Mouse (Mus musculus) stomach, embryonic 16.5 days (tissue): ENCODE data around the gene Notch2. TPM values are rescaled to one million over a fixed set of nuclear protein-coding genes. Genes with fewer than 3 reads are reported as not detected.

Experiments used
- ATAC-seq: fragments of 200-750 bp; cut with Nextera tagmentation; 2 replicates; pipeline ENCODE4 v1.8.0; 2017; ENCODE audit warnings: moderate number of reproducible peaks, moderate TSS enrichment; ENCODE audit not compliant: insufficient read depth, low FRiP score
- H3K27ac ChIP-seq: fragments of 300-500 bp; sonication (generic); 2 replicates; pipeline ENCODE4 v1.5.1; 2014; ENCODE audit warnings: low read length
- H3K27me3 ChIP-seq: fragments of 300-500 bp; sonication (generic); 2 replicates; pipeline ENCODE4 v1.6.1; 2014; ENCODE audit warnings: low read length, control low read depth, mixed read lengths; ENCODE audit not compliant: control insufficient read depth, insufficient read depth
- H3K36me3 ChIP-seq: fragments of 300-500 bp; sonication (generic); 2 replicates; pipeline ENCODE4 v1.6.1; 2014; ENCODE audit warnings: low read length; ENCODE audit not compliant: control insufficient read depth, insufficient read depth
- H3K4me1 ChIP-seq: fragments of 300-500 bp; sonication (generic); 2 replicates; pipeline ENCODE4 v1.6.1; 2014; ENCODE audit warnings: low read length, control low read depth, mixed read lengths; ENCODE audit not compliant: control insufficient read depth, insufficient read depth
- H3K4me2 ChIP-seq: fragments of 300-500 bp; sonication (generic); 2 replicates; pipeline ENCODE4 v1.6.1; 2014; ENCODE audit warnings: low read depth, low read length, mixed read lengths
- H3K4me3 ChIP-seq: fragments of 300-500 bp; sonication (generic); replicated peaks from 2 replicates; pipeline ENCODE4 v1.5.1; 2014; ENCODE audit warnings: mild to moderate bottlenecking, low read length
- H3K9ac ChIP-seq: fragments of 300-500 bp; sonication (generic); 2 replicates; pipeline ENCODE4 v1.6.1; 2014; ENCODE audit warnings: low read length
- H3K9me3 ChIP-seq: fragments of 300-500 bp; sonication (generic); replicated peaks from 2 replicates; pipeline ENCODE4 v1.6.1; 2016; ENCODE audit warnings: low read length, control low read depth; ENCODE audit not compliant: control insufficient read depth
- WGBS: fragments of 180-500 bp; shearing (Covaris S2); extraction: QIAGEN DNeasy Blood & Tissue Kit; methylation state at CpG from one replicate; pipeline ENCODE4 v1.1.7; 2014; 5-methylcytosine and 5-hydroxymethylcytosine counted together
- polyA plus RNA-seq: library from polyadenylated mRNA; unstranded; fragments of >200 nt; fragmentation: Nextera tagmentation; extraction: Ambion mirVana; gene quantifications from 2 replicates; pipeline ENCODE4 v1.2.1, GENCODE M21; 2015

The Notch2 gene
- polyA plus RNA-seq, 1 experiment from 2014 or later, result 23.6 TPM

GRCm38 (mm10) chr3:98059076-98059475, 45.7 kb downstream of the Notch2 start:
- H3K4me2 ChIP-seq, result no peak overlapping the region
- H3K27ac ChIP-seq, result no peak overlapping the region
- no peaks in the 10 kb centered on the region for H3K9me3 ChIP-seq
- H3K9ac ChIP-seq, result no peak overlapping the region
- no peak for ATAC-seq
- no peaks in the 10 kb centered on the region for H3K36me3 ChIP-seq
- peaks cover 35% of the 10 kb centered on the region for H3K4me1 ChIP-seq
- 83% methylated on average over 4 of the region's 4 CpGs for WGBS
- H3K4me3 ChIP-seq, result no peak overlapping the region
- H3K27me3 ChIP-seq, result no peaks in the 10 kb centered on the region

GRCm38 (mm10) chr3:98060981-98061660, 47.8 kb downstream of the Notch2 start:
- WGBS, result 16% methylated on average over 7 of the region's 7 CpGs
- Histone ChIP-seq H3K9ac (no peak overlapping the region), H3K9me3 (no peaks in the 10 kb centered on the region), H3K4me1 (peaks cover 41% of the 10 kb centered on the region), H3K27ac (peak overlapping the region; percentile 63), H3K4me3 (no peak overlapping the region), H3K27me3 (no peaks in the 10 kb centered on the region), H3K36me3 (no peaks in the 10 kb centered on the region), H3K4me2 (no peak overlapping the region)
- no peak for ATAC-seq

- 0 out of 2 replicates have a peak overlapping the region, but pooled peaks have one; percentile 4 for H3K9ac ChIP-seq
- no peak for ATAC-seq
- no peaks in the 10 kb centered on the region for H3K27me3 ChIP-seq
- H3K27ac ChIP-seq, result peak overlapping the region; percentile 63
- H3K4me2 ChIP-seq, result no peak overlapping the region
- H3K36me3 ChIP-seq, result no peaks in the 10 kb centered on the region
- H3K4me3 ChIP-seq, result no peak overlapping the region
- 35% methylated on average over 13 of the region's 13 CpGs for WGBS
- H3K4me1 ChIP-seq, result peaks cover 38% of the 10 kb centered on the region
- H3K9me3 ChIP-seq, result no peaks in the 10 kb centered on the region
Observed at GRCm38 (mm10) chr3:98061661-98062330, 48.5 kb downstream of the Notch2 start.

- Histone ChIP-seq H3K4me3 (no peak overlapping the region), H3K27me3 (no peaks in the 10 kb centered on the region), H3K9ac (peak overlapping the region; percentile 13; the same call in 1 of the 2 replicates), H3K36me3 (no peaks in the 10 kb centered on the region), H3K4me1 (peaks cover 42% of the 10 kb centered on the region), H3K4me2 (no peak overlapping the region), H3K9me3 (no peaks in the 10 kb centered on the region), H3K27ac (peak overlapping the region; percentile 92)
- ATAC-seq, result no peak
- WGBS, result 36% methylated on average over 1 of the region's 1 CpGs
Observed at GRCm38 (mm10) chr3:98062591-98063185, 49.4 kb downstream of the Notch2 start.

GRCm38 (mm10) chr3:98063186-98063771, 50.0 kb downstream of the Notch2 start:
- Histone ChIP-seq H3K27me3 (no peaks in the 10 kb centered on the region), H3K9me3 (no peaks in the 10 kb centered on the region), H3K36me3 (no peaks in the 10 kb centered on the region), H3K27ac (peak overlapping the region; percentile 92), H3K9ac (peak overlapping the region; percentile 36), H3K4me1 (peaks cover 47% of the 10 kb centered on the region), H3K4me3 (no peak overlapping the region), H3K4me2 (peak overlapping the region; percentile 28; the same call in 1 of the 2 replicates)
- ATAC-seq, result peak; percentile 80
- WGBS, result 18% methylated on average over 8 of the region's 8 CpGs

- Histone ChIP-seq H3K27ac (peak overlapping the region; percentile 92), H3K9ac (peak overlapping the region; percentile 36), H3K36me3 (no peaks in the 10 kb centered on the region), H3K4me1 (peaks cover 48% of the 10 kb centered on the region), H3K9me3 (no peaks in the 10 kb centered on the region), H3K4me2 (peak overlapping the region; percentile 28; the same call in 1 of the 2 replicates), H3K27me3 (no peaks in the 10 kb centered on the region), H3K4me3 (no peak overlapping the region)
- peak; percentile 26; the same call in 1 of the 2 replicates for ATAC-seq
- WGBS, result 33% methylated on average over 9 of the region's 9 CpGs
Observed at GRCm38 (mm10) chr3:98063833-98064232, 50.5 kb downstream of the Notch2 start.

GRCm38 (mm10) chr3:98065004-98065403, 51.7 kb downstream of the Notch2 start:
- H3K9ac ChIP-seq, result no peak overlapping the region
- no peaks in the 10 kb centered on the region for H3K27me3 ChIP-seq
- H3K4me2 ChIP-seq, result no peak overlapping the region
- peaks cover 48% of the 10 kb centered on the region for H3K4me1 ChIP-seq
- H3K4me3 ChIP-seq, result no peak overlapping the region
- H3K36me3 ChIP-seq, result no peaks in the 10 kb centered on the region
- no peak for ATAC-seq
- no peaks in the 10 kb centered on the region for H3K9me3 ChIP-seq
- 85% methylated on average over 8 of the region's 8 CpGs for WGBS
- H3K27ac ChIP-seq, result peak overlapping the region; percentile 41; the same call in 1 of the 2 replicates

GRCm38 (mm10) chr3:98066434-98066833, 53.1 kb downstream of the Notch2 start:
- Histone ChIP-seq H3K9ac (no peak overlapping the region), H3K27ac (no peak overlapping the region), H3K9me3 (no peaks in the 10 kb centered on the region), H3K4me2 (no peak overlapping the region), H3K4me3 (no peak overlapping the region), H3K36me3 (0 out of 2 replicates have a peak, but pooled peaks cover 3% of the 10 kb centered on the region), H3K4me1 (peaks cover 44% of the 10 kb centered on the region), H3K27me3 (no peaks in the 10 kb centered on the region)
- 75% methylated on average over 3 of the region's 3 CpGs for WGBS
- ATAC-seq, result no peak
